Mouse (Mus musculus): ENCODE data around the gene Mum1. TPM values are rescaled to one million over a fixed set of nuclear protein-coding genes. Genes with fewer than 3 reads are reported as not detected.

Gene Mum1
- total RNA-seq, 2 experiments from 2014 or later, result 40.3 to 46.6 TPM

Small RNA genes lying within 50 kb of the gene (microRNA-seq; reads per million reads assigned to microRNA genes)
- 1.3 to 3.1 reads per million in 2 experiments for gene Mir6911

Other genes starting within 250 kb of the Mum1 start
- 100 to 1,000 TPM; 137 to 139 TPM for gene Tmem259, start 242.1 kb upstream of the Mum1 start, total RNA-seq (2021)
- gene Cnn2, start 237.8 kb upstream of the Mum1 start, total RNA-seq (2021), result 10 to 100 TPM in 1 of 2 experiments, 1 to 10 TPM in 1; 8.2 to 10.3 TPM
- gene Abca7, start 229.9 kb upstream of the Mum1 start, total RNA-seq (2021), result 10 to 100 TPM in 1 of 2 experiments, 1 to 10 TPM in 1; 9.3 to 10.3 TPM
- gene Arhgap45, start 209.8 kb upstream of the Mum1 start, total RNA-seq (2021), result 1 to 10 TPM; 3.3 to 3.8 TPM
- 10 to 100 TPM; 66.9 to 76.7 TPM for gene Polr2e, start 186.6 kb upstream of the Mum1 start, total RNA-seq (2021)
- gene Gpx4, start 179.3 kb upstream of the Mum1 start, total RNA-seq (2021), result 100 to 1,000 TPM; 408 to 448 TPM
- gene Sbno2, start 120.9 kb upstream of the Mum1 start, total RNA-seq (2021), result 10 to 100 TPM; 19.7 to 23.9 TPM
- 10 to 100 TPM; 77.1 to 88.3 TPM for gene Stk11, start 110.6 kb upstream of the Mum1 start, total RNA-seq (2021)
- 100 to 1,000 TPM; 385 to 392 TPM for gene Atp5d, start 87.8 kb upstream of the Mum1 start, total RNA-seq (2021)
- 100 to 1,000 TPM; 360 to 374 TPM for gene Cbarp, start 85.6 kb upstream of the Mum1 start, total RNA-seq (2021)
- 100 to 1,000 TPM; 112 to 128 TPM for gene Midn, start 78.2 kb upstream of the Mum1 start, total RNA-seq (2021)
- gene Cirbp, start 60.4 kb upstream of the Mum1 start, total RNA-seq (2021), result 100 to 1,000 TPM; 154 to 175 TPM
- gene 1600002K03Rik, start 53.5 kb upstream of the Mum1 start, total RNA-seq (2021), result 1 to 10 TPM; 4.3 to 6.7 TPM
- gene Efna2, start 47.0 kb upstream of the Mum1 start, total RNA-seq (2021), result 10 to 100 TPM; 16.8 to 19.8 TPM
- 100 to 1,000 TPM; 143 to 152 TPM for gene Ndufs7, start 22.7 kb downstream of the Mum1 start, total RNA-seq (2021)
- 10 to 100 TPM; 27.8 to 31.5 TPM for gene Gamt, start 34.6 kb downstream of the Mum1 start, total RNA-seq (2021)
- gene Dazap1, start 35.1 kb downstream of the Mum1 start, total RNA-seq (2021), result 10 to 100 TPM; 94.6 to 96.3 TPM
- gene Rps15, start 66.0 kb downstream of the Mum1 start, total RNA-seq (2021), result 100 to 1,000 TPM; 733 to 857 TPM
- 100 to 1,000 TPM; 179 to 181 TPM for gene Apc2, start 69.5 kb downstream of the Mum1 start, total RNA-seq (2021)
- gene 2310011J03Rik, start 94.1 kb downstream of the Mum1 start, total RNA-seq (2021), result 10 to 100 TPM; 19.7 to 22.2 TPM
- gene Pcsk4, start 103.1 kb downstream of the Mum1 start, total RNA-seq (2021), result 1 to 10 TPM; 7.1 to 8.0 TPM
- gene Reep6, start 103.5 kb downstream of the Mum1 start, total RNA-seq (2021), result 10 to 100 TPM; 10.3 to 11.6 TPM
- 1 to 10 TPM in 1 of 2 experiments, under 1 TPM in 1; 0.75 to 1.2 TPM for gene Adamtsl5, start 122.0 kb downstream of the Mum1 start, total RNA-seq (2021)
- 1 to 10 TPM; 1.7 to 3.8 TPM for gene Plk5, start 130.0 kb downstream of the Mum1 start, total RNA-seq (2021)
- gene Mex3d, start 161.2 kb downstream of the Mum1 start, total RNA-seq (2021), result 10 to 100 TPM; 33.6 to 36.6 TPM
- gene Mbd3, start 173.1 kb downstream of the Mum1 start, total RNA-seq (2021), result 100 to 1,000 TPM; 119 to 129 TPM
- gene Uqcr11, start 180.4 kb downstream of the Mum1 start, total RNA-seq (2021), result 100 to 1,000 TPM; 503 to 527 TPM
- gene Tcf3, start 207.2 kb downstream of the Mum1 start, total RNA-seq (2021), result 10 to 100 TPM; 36.1 to 42.9 TPM

All from layer of hippocampus, postnatal 10 days (tissue).